Mouse (Mus musculus) limb, embryonic 15.5 days (tissue): ENCODE results near the gene Ggnbp2. TPM values are rescaled to one million over a fixed set of nuclear protein-coding genes. Genes with fewer than 3 reads are reported as not detected.
"Not testable (repeated sequence)": the region's sequence is repeated elsewhere in the genome, so short reads cannot be mapped to it uniquely, and the experiment has no call there.

Experiments
- ATAC-seq: fragments of 200-750 bp; cut with Nextera tagmentation; 2 replicates; pipeline ENCODE4 v1.8.0; 2017; ENCODE audit warnings: low read depth, moderate TSS enrichment; ENCODE audit not compliant: insufficient number of reproducible peaks, low FRiP score, low TSS enrichment
- H3K27ac ChIP-seq: fragments of 300-500 bp; sonication (generic); 2 replicates; pipeline ENCODE4 v1.5.1; 2015; ENCODE audit warnings: moderate library complexity, mild to moderate bottlenecking, inconsistent platforms
- H3K27me3 ChIP-seq: fragments of 300-500 bp; sonication (generic); 2 replicates; pipeline ENCODE4 v1.6.1; 2015; ENCODE audit warnings: inconsistent platforms
- H3K36me3 ChIP-seq: fragments of 300-500 bp; sonication (generic); 2 replicates; pipeline ENCODE4 v1.6.1; 2015; ENCODE audit warnings: inconsistent platforms
- H3K4me1 ChIP-seq: fragments of 300-500 bp; sonication (generic); 2 replicates; pipeline ENCODE4 v1.6.1; 2015; ENCODE audit warnings: inconsistent platforms
- H3K4me2 ChIP-seq: fragments of 300-500 bp; sonication (generic); 2 replicates; pipeline ENCODE4 v1.6.1; 2015; ENCODE audit warnings: mild to moderate bottlenecking, inconsistent platforms
- H3K4me3 ChIP-seq: fragments of 300-500 bp; sonication (generic); 2 replicates; pipeline ENCODE4 v1.5.1; 2015; ENCODE audit warnings: mild to moderate bottlenecking, inconsistent platforms
- H3K9ac ChIP-seq: fragments of 300-500 bp; sonication (generic); 2 replicates; pipeline ENCODE4 v1.6.1; 2015; ENCODE audit warnings: inconsistent platforms
- H3K9me3 ChIP-seq: fragments of 300-500 bp; sonication (generic); 2 replicates; pipeline ENCODE4 v1.6.1; 2016; ENCODE audit warnings: inconsistent platforms
- WGBS: fragments of 180-500 bp; shearing (Covaris S2); methylation state at CpG from one replicate; pipeline ENCODE4 v1.1.7; 2015; 5-methylcytosine and 5-hydroxymethylcytosine counted together
- polyA plus RNA-seq: library from polyadenylated mRNA; unstranded; fragments of >200 nt; fragmentation: Nextera tagmentation; extraction: Ambion mirVana; gene quantifications from 2 replicates; pipeline ENCODE4 v1.2.1, GENCODE M21; 2015

Gene Ggnbp2
- polyA plus RNA-seq, 1 experiment from 2014 or later: 64.8 TPM

DNA sequence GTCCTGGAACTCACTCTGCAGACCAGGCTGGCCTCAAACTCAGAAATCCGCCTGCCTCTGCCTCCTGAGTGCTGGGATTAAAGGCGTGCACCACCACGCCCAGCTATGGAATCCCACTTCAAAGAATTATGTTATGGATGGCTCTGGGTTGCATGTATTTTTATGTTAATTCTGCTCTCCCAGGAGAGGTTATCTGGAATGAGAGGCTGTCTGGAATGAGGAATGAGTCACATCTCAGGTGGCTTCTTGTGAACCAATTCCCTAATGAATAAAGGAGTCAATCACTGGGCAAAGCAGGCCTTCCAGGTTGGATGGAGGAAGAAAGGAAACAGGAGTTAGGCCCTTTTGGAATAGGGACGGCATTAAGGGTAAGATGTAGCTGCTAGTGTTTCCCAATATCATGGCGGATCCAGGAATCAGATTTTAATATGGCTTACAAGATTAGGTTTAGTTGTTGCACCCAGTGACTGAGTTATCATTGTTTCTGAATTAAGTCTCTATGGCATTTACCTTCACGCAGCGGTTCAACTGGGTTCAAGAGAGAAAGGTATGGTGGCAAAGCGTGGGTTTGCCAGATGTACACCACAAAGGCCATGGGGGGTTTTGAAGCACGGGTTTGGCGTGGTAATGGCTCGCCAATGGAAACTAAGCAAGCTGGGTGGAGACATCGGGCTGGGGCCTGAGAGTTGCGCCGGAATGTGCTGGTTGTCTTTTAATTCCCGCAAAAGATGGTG is 23.7 kb downstream of the Ggnbp2 start:
- H3K27me3 ChIP-seq: no peaks in the 10 kb centered on the region
- ATAC-seq: no peak
- no peak overlapping the region for H3K9ac ChIP-seq
- no peak overlapping the region for H3K4me2 ChIP-seq
- H3K4me1 ChIP-seq: no peaks in the 10 kb centered on the region
- no peak overlapping the region for H3K4me3 ChIP-seq
- H3K36me3 ChIP-seq: peaks cover 65% of the 10 kb centered on the region
- no peak overlapping the region for H3K27ac ChIP-seq
- H3K9me3 ChIP-seq: no peaks in the 10 kb centered on the region
- 96% methylated on average over 15 of the region's 15 CpGs for WGBS

DNA sequence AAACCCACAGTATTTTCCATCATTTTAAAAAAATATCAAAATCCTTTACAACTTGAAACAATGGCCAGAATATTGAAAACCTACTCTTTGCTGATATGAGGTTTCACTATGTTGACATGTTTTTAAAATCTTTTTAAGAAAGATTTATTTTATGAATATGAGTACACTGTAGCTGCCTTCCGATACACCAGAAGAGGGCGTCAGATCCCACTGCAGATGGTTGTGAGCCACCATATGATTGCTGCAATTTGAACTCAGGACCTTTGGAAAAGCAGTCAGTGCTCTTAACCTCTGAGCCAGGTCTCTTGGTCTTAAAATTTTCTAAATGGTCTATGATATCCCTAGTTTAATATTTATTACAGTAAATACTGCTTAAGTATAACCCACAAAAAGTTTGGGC is 31.3 kb downstream of the Ggnbp2 start:
- H3K4me3 ChIP-seq: no peak overlapping the region
- no peak for ATAC-seq
- H3K4me2 ChIP-seq: no peak overlapping the region
- H3K36me3 ChIP-seq: peaks cover 66% of the 10 kb centered on the region
- no peaks in the 10 kb centered on the region for H3K9me3 ChIP-seq
- no peaks in the 10 kb centered on the region for H3K27me3 ChIP-seq
- H3K4me1 ChIP-seq: no peaks in the 10 kb centered on the region
- no peak overlapping the region for H3K9ac ChIP-seq
- 89% methylated on average over 2 of the region's 2 CpGs for WGBS
- H3K27ac ChIP-seq: no peak overlapping the region

- not testable (repeated sequence) for H3K9me3 ChIP-seq, H3K27me3 ChIP-seq, ATAC-seq
- Histone ChIP-seq H3K4me3 (peak overlapping the region; percentile 67), H3K4me2 (peak overlapping the region; percentile 83), H3K9ac (peak overlapping the region; percentile 55; the same call in 1 of the 2 replicates), H3K4me1 (peaks cover 15% of the 10 kb centered on the region), H3K27ac (peak overlapping the region; percentile 87), H3K36me3 (peaks cover 39% of the 10 kb centered on the region)
- 73% methylated on average over 11 of the region's 11 CpGs for WGBS
Measured at GRCm38 (mm10) chr11:84829495-84829894, 41.1 kb downstream of the Ggnbp2 start.

- peaks cover 15% of the 10 kb centered on the region for H3K4me1 ChIP-seq
- peak within 1 kb of the TSS; percentile 67 for H3K4me3 ChIP-seq
- peak within 1 kb of the TSS; percentile 55 for H3K9ac ChIP-seq
- H3K9me3 ChIP-seq: no peaks in the 10 kb centered on the region
- peak within 1 kb of the TSS; percentile 87 for H3K27ac ChIP-seq
- peak within 1 kb of the TSS; percentile 83 for H3K4me2 ChIP-seq
- no peaks in the 10 kb centered on the region for H3K27me3 ChIP-seq
- ATAC-seq: peak; percentile 81
- peaks cover 33% of the 10 kb centered on the region for H3K36me3 ChIP-seq
- under 1% methylated on average over 62 of the region's 62 CpGs for WGBS
Measured at GRCm38 (mm10) chr11:84828516-84829399, 41.9 kb downstream of the Ggnbp2 start, which contains the start of gene Dhrs11. TSS of gene Dhrs11 (minus strand) at chr11:84828994.

DNA sequence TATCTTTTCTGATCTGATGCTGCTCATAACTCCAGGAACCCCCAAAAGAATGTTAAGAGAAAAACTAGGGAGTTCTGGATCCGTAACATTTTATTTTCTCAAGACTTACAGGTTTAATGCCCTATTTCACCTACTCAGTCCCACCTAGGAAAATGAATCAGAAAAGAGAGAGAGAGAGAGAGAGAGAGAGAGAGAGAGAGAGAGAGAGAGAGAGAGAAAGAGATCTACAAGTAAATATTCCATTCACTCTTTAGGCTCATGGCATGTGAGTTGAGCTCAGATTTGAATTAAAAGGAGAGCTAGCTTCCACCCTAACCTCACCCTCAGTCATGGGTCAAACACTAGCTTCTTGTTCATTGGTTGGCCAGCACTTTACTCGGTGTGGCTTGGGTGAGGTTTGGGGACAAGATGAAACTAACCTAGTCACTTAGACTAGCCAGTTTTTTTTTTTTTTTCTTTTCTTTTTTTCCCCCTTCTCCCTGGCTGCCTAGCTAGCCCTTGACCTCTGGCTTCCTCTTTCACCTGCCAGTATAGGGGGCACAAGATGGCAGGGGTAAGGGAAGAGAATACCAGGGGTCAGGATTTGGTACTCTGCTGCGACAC is 42.6 kb downstream of the Ggnbp2 start:
- WGBS: 40% methylated on average over 3 of the region's 3 CpGs
- H3K4me1 ChIP-seq: peaks cover 22% of the 10 kb centered on the region
- no peaks in the 10 kb centered on the region for H3K9me3 ChIP-seq
- H3K36me3 ChIP-seq: peaks cover 28% of the 10 kb centered on the region
- H3K4me3 ChIP-seq: peak overlapping the region; percentile 67
- H3K4me2 ChIP-seq: peak overlapping the region; percentile 83
- H3K27ac ChIP-seq: no peak overlapping the region; the same call in 1 of the 2 replicates
- no peaks in the 10 kb centered on the region for H3K27me3 ChIP-seq
- H3K9ac ChIP-seq: peak overlapping the region; percentile 55; the same call in 1 of the 2 replicates
- no peak for ATAC-seq

GRCm38 (mm10) chr11:84827492-84827891 is 43.1 kb downstream of the Ggnbp2 start:
- Histone ChIP-seq H3K9me3 (no peaks in the 10 kb centered on the region), H3K9ac (no peak overlapping the region), H3K36me3 (peaks cover 26% of the 10 kb centered on the region), H3K4me2 (no peak overlapping the region), H3K27me3 (no peaks in the 10 kb centered on the region), H3K27ac (no peak overlapping the region), H3K4me3 (no peak overlapping the region), H3K4me1 (peaks cover 23% of the 10 kb centered on the region)
- no peak for ATAC-seq

GRCm38 (mm10) chr11:84826185-84826584 is 44.4 kb downstream of the Ggnbp2 start:
- Histone ChIP-seq H3K4me1 (peaks cover 23% of the 10 kb centered on the region), H3K9me3 (no peaks in the 10 kb centered on the region), H3K36me3 (peaks cover 15% of the 10 kb centered on the region), H3K4me3 (no peak overlapping the region), H3K27me3 (no peaks in the 10 kb centered on the region), H3K4me2 (no peak overlapping the region), H3K9ac (no peak overlapping the region), H3K27ac (no peak overlapping the region; the same call in 1 of the 2 replicates)
- 48% methylated on average over 3 of the region's 3 CpGs for WGBS
- no peak for ATAC-seq

DNA sequence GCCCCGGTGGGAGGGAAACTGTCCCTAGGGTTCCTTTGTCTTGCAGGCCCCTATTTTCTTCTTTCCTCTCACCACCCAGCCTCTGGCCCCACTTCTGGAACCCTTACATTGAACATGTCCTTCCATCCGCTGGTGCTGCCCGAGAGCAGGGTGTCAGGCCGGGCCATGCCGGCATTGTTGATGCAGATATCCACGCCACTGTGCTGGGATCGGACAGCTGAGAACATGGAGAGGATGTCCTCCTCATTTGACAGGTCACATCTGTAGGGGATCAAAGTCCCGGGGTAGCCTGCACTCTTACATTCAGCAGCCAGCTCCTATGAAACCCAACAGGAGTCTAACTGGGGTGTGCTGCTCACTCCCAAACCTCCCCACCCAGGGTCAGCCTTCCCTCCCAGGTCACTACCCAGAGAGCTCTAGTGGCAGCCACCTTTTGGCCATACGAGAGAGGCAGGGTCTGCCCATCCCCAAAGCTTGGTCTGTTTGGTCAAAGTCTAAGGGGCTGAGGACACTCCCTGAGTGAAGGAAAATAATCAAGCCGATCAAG is 45.3 kb downstream of the Ggnbp2 start:
- Histone ChIP-seq H3K36me3 (peaks cover 10% of the 10 kb centered on the region; the same call in 1 of the 2 replicates), H3K4me3 (no peak overlapping the region), H3K4me1 (peaks cover 23% of the 10 kb centered on the region), H3K9ac (no peak overlapping the region), H3K9me3 (no peaks in the 10 kb centered on the region), H3K4me2 (no peak overlapping the region), H3K27me3 (no peaks in the 10 kb centered on the region), H3K27ac (no peak overlapping the region)
- 84% methylated on average over 10 of the region's 10 CpGs for WGBS
- no peak for ATAC-seq

- no peak overlapping the region for H3K4me2 ChIP-seq
- 0 out of 2 replicates have a peak, but pooled peaks cover 5% of the 10 kb centered on the region for H3K36me3 ChIP-seq
- H3K9me3 ChIP-seq: no peaks in the 10 kb centered on the region
- peaks cover 37% of the 10 kb centered on the region for H3K4me1 ChIP-seq
- WGBS: 54% methylated on average over 10 of the region's 10 CpGs
- H3K4me3 ChIP-seq: no peak overlapping the region
- no peak overlapping the region for H3K9ac ChIP-seq
- no peaks in the 10 kb centered on the region for H3K27me3 ChIP-seq
- no peak overlapping the region for H3K27ac ChIP-seq
- no peak for ATAC-seq
Measured at GRCm38 (mm10) chr11:84823484-84823897, 47.1 kb downstream of the Ggnbp2 start.

DNA sequence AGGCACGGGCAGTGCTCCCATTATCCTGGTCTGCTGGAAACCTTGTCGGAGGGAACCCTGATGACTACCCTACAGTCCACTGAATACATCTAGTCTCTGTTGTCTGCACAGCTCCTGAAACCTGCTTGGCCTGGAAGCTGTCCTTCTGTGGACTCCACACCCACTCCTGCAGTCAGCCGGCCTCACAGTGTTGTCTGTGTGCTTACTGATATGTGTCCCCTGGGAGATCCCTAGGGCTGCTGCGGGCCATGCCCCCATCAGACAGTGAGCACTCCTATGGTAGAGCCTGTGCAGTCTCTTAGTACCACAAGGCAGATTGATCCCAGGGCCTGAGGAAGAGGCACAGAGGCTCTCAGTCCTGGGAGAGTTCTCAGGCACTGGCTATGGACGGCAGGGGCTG is 48.1 kb downstream of the Ggnbp2 start:
- no peak overlapping the region for H3K9ac ChIP-seq
- 0 out of 2 replicates have a peak, but pooled peaks cover 5% of the 10 kb centered on the region for H3K36me3 ChIP-seq
- no peaks in the 10 kb centered on the region for H3K27me3 ChIP-seq
- no peak overlapping the region for H3K4me3 ChIP-seq
- H3K27ac ChIP-seq: no peak overlapping the region
- H3K9me3 ChIP-seq: no peaks in the 10 kb centered on the region
- H3K4me1 ChIP-seq: peaks cover 36% of the 10 kb centered on the region
- ATAC-seq: no peak
- 86% methylated on average over 5 of the region's 5 CpGs for WGBS
- no peak overlapping the region for H3K4me2 ChIP-seq

DNA sequence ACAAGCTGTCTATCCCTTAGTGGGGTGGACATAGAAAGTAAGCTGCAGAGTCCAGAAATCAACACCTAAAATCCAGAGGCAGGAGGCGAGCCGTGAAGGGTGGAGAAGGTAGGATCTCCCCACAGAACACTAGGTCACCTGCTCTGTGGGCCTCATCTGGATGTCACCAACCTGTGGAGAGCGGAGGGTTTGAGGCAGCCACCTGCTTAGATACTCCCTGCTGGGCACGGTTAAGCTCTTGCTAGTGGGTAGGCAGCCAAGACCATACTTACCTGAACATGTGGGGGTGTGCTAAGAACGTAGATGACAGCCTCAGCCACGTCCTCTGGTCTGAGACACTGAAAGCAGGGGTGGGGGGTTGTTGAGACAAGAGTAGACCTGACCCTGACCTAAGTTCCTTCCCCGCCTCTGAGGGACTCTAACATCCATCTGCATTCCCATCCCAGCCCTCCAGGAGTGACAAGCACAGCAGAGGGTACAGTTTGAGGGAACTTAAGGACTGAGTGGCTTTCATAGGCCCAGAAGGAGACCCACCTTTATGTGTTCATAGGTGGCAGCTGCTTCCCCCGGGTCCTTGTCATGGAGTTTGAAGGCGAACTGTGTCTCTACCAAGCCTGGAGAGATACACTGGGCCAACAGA is 49.4 kb downstream of the Ggnbp2 start:
- H3K27me3 ChIP-seq: no peaks in the 10 kb centered on the region
- H3K36me3 ChIP-seq: 0 out of 2 replicates have a peak, but pooled peaks cover 5% of the 10 kb centered on the region
- peaks cover 32% of the 10 kb centered on the region for H3K4me1 ChIP-seq
- no peaks in the 10 kb centered on the region for H3K9me3 ChIP-seq
- H3K4me3 ChIP-seq: no peak overlapping the region
- H3K27ac ChIP-seq: no peak overlapping the region
- no peak for ATAC-seq
- WGBS: 82% methylated on average over 9 of the region's 9 CpGs
- H3K4me2 ChIP-seq: no peak overlapping the region
- no peak overlapping the region for H3K9ac ChIP-seq
